Mouse (Mus musculus) CH12.LX (cell line): ENCODE data around the gene Gm10031. TPM values are rescaled to one million over a fixed set of nuclear protein-coding genes. Genes with fewer than 3 reads are reported as not detected.

ENCODE experiments used
- DNase-seq: peaks from one replicate; pipeline ENCODE4 v3.0.0-alpha.2; 2013; ENCODE audit errors: extremely low read depth
- H3K27ac ChIP-seq: 2 replicates; pipeline ENCODE4 v1.5.1; 2012; ENCODE audit warnings: low read depth, mild to moderate bottlenecking, control low read depth, moderate library complexity; ENCODE audit not compliant: insufficient read depth
- H3K27me3 ChIP-seq: replicated peaks from 2 replicates; pipeline ENCODE3; 2012; ENCODE audit warnings: inconsistent platforms
- H3K36me3 ChIP-seq, 2 experiments: replicated peaks in 1 of 2; 2 replicates each; pipeline versions ENCODE3 to v1.6.1; 2012; ENCODE audit warnings: inconsistent platforms in 1 of 2, low read length in 1 of 2, mild to moderate bottlenecking in 1 of 2, mixed read lengths in 1 of 2, moderate library complexity in 1 of 2; ENCODE audit not compliant: control insufficient read depth in 1 of 2, insufficient read depth in 1 of 2
- H3K4me1 ChIP-seq, 2 experiments: 2 replicates each; pipeline ENCODE4 v1.6.1; 2012; ENCODE audit warnings: inconsistent platforms in 1 of 2, moderate library complexity in 1 of 2; ENCODE audit not compliant: insufficient read depth in 2 of 2, control insufficient read depth in 1 of 2
- H3K4me2 ChIP-seq: 2 replicates; pipeline ENCODE4 v1.6.1; 2012; ENCODE audit warnings: low read depth, mild to moderate bottlenecking, control low read depth; ENCODE audit not compliant: poor library complexity, insufficient read depth, severe bottlenecking
- H3K4me3 ChIP-seq, 3 experiments: fragments of 150-350 bp in 1 of 3; sonication (generic) in 1 of 3; replicated peaks in 1 of 3; 2 replicates each; pipeline versions ENCODE3 to v1.5.1; 2011 to 2012; ENCODE audit warnings: low read depth in 2 of 3, low read length in 2 of 3, mild to moderate bottlenecking in 2 of 3, moderate library complexity in 2 of 3, control low read depth in 1 of 3, improper control_type of control experiment in 1 of 3, inconsistent platforms in 1 of 3, mixed read lengths in 1 of 3; ENCODE audit not compliant: poor library complexity in 1 of 3
- H3K79me2 ChIP-seq: replicated peaks from 2 replicates; pipeline ENCODE4 v1.6.1; 2012; ENCODE audit warnings: mild to moderate bottlenecking, moderate library complexity; ENCODE audit not compliant: control insufficient read depth, poor library complexity, insufficient read depth, severe bottlenecking; ENCODE audit errors: extremely low read depth
- H3K9ac ChIP-seq: 2 replicates; pipeline ENCODE4 v1.6.1; 2012; ENCODE audit warnings: low read depth, mild to moderate bottlenecking, control low read depth, moderate library complexity; ENCODE audit not compliant: insufficient read depth
- H3K9me3 ChIP-seq: replicated peaks from 2 replicates; pipeline ENCODE3; 2012; ENCODE audit warnings: low read length, inconsistent platforms, mixed read lengths
- CHD2 ChIP-seq: IDR thresholded peaks from 2 replicates; pipeline ENCODE4 v1.6.1; 2011; ENCODE audit warnings: low read length, improper control_type of control experiment
- CTCF ChIP-seq, 2 experiments: IDR thresholded peaks in 1 of 2; conservative IDR thresholded peaks in 1 of 2; 2 replicates each; pipeline ENCODE4 v1.5.1; 2011 to 2012; ENCODE audit warnings: low read depth in 2 of 2, low read length in 2 of 2, improper control_type of control experiment in 1 of 2, inconsistent platforms in 1 of 2, mild to moderate bottlenecking in 1 of 2, moderate library complexity in 1 of 2
- ELF1 ChIP-seq: IDR thresholded peaks from 2 replicates; pipeline ENCODE4 v1.6.1; 2014; ENCODE audit warnings: low read depth, mild to moderate bottlenecking, inconsistent platforms, low read length, improper control_type of control experiment
- IRF4 ChIP-seq: IDR thresholded peaks from 2 replicates; pipeline ENCODE4 v1.6.1; 2014; ENCODE audit warnings: low read depth, mild to moderate bottlenecking, inconsistent platforms, low read length, improper control_type of control experiment
- JUN ChIP-seq: IDR thresholded peaks from 2 replicates; pipeline ENCODE4 v1.6.1; 2011; ENCODE audit warnings: low read depth, mild to moderate bottlenecking, low read length, improper control_type of control experiment, moderate library complexity; ENCODE audit not compliant: insufficient read depth
- KAT2A ChIP-seq: IDR thresholded peaks from 2 replicates; pipeline ENCODE4 v1.6.1; 2012; ENCODE audit warnings: low read length, improper control_type of control experiment, inconsistent platforms; ENCODE audit not compliant: insufficient replicate concordance
- MEF2A ChIP-seq: IDR thresholded peaks from 2 replicates; pipeline ENCODE4 v1.6.1; 2014; ENCODE audit warnings: low read depth, mild to moderate bottlenecking, inconsistent platforms, low read length, improper control_type of control experiment, borderline replicate concordance
- MYC ChIP-seq: IDR thresholded peaks from 2 replicates; pipeline ENCODE4 v1.6.1; 2011; ENCODE audit warnings: low read depth, mild to moderate bottlenecking, improper control_type of control experiment, low read length
- NRF1 ChIP-seq: IDR thresholded peaks from 2 replicates; pipeline ENCODE4 v1.6.1; 2014; ENCODE audit warnings: low read depth, mild to moderate bottlenecking, inconsistent platforms, low read length, improper control_type of control experiment, moderate library complexity
- RAD21 ChIP-seq: IDR thresholded peaks from 2 replicates; pipeline ENCODE4 v1.6.1; 2011; ENCODE audit warnings: low read depth, mild to moderate bottlenecking, low read length, improper control_type of control experiment, moderate library complexity
- SIN3A ChIP-seq: IDR thresholded peaks from 2 replicates; pipeline ENCODE4 v1.6.1; 2012; ENCODE audit warnings: low read length, improper control_type of control experiment, inconsistent platforms
- SMC3 ChIP-seq: IDR thresholded peaks from 2 replicates; pipeline ENCODE4 v1.6.1; 2011; ENCODE audit warnings: low read depth, low read length, improper control_type of control experiment
- TBP ChIP-seq: conservative IDR thresholded peaks from 2 replicates; pipeline ENCODE4 v1.6.1; 2011; ENCODE audit warnings: low read depth, low read length, improper control_type of control experiment
- TCF12 ChIP-seq: IDR thresholded peaks from 2 replicates; pipeline ENCODE4 v1.6.1; 2014; ENCODE audit warnings: low read depth, mild to moderate bottlenecking, inconsistent platforms, low read length, improper control_type of control experiment
- ZKSCAN1 ChIP-seq: IDR thresholded peaks from 2 replicates; pipeline ENCODE4 v1.6.1; 2012; ENCODE audit warnings: low read depth, inconsistent platforms, low read length, improper control_type of control experiment, borderline replicate concordance
- dilution Hi-C: fragments of 300-500 bp; cut with MboI; formaldehyde crosslinking; loops from 2 replicates; pipeline ENCODE4 v1.14.3; 2020; ENCODE audit warnings: low sequenced_read_pairs; ENCODE audit not compliant: extremely low pct_unique_long_range_greater_than_20kb, extremely low pct_ligation_motif_present
- in situ Hi-C: fragments of 300-500 bp; cut with MboI; formaldehyde crosslinking; loops from 3 replicates; pipeline ENCODE4 v1.14.3; 2019; ENCODE audit warnings: low sequenced_read_pairs, low pct_ligation_motif_present, low pct_unique_long_range_greater_than_20kb, mixed read lengths
- polyA plus RNA-seq: library from polyadenylated mRNA; unstranded; fragments of >175 nt; gene quantifications from 2 replicates; pipeline ENCODE4 v1.2.1, GENCODE M21; 2012; ENCODE audit warnings: low read depth; ENCODE audit not compliant: insufficient read length
- total RNA-seq, 2 experiments: library from RNA; depleted of rRNA; stranded (reverse); fragments of 300-350 nt in 1 of 2; fragments of >200 nt in 1 of 2; gene quantifications; 2 replicates each; pipeline ENCODE4 v1.2.3; 2012 to 2014

Gm10031 gene
- total and polyA plus RNA-seq, 3 experiments: 15.2 to 44.8 (median 22.8) TPM

DNA sequence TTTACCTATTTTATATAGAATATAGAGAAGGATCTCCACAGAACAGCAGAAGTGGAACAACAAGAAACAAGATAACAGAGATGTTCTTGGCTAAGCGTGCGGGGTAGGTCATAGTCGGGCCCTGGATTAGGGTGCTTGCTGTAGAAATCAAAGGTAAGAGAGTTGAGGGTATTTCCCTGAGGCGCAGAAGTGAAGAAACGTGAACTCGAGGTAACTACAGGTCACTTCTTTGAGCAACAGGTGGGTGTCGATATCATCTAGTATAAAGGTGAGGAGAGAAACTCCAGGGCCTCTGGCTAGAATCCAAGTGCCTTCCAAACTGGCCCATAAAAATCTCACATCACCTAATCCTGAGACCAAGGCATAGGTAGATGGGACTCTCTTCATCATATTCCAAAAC, 47.3 kb upstream of the Gm10031 start:
- in situ Hi-C loops: no loop called here
- Histone ChIP-seq H3K79me2 (no peaks in the 10 kb centered on the region), H3K4me1 (peaks cover 0 to 16% of the 10 kb centered on the region in 2 experiments; a peak in 2 of 4 replicates), H3K36me3 (no peaks in the 10 kb centered on the region)
- dilution Hi-C loops: no loop called here
- TF ChIP-seq TBP: no peak
- TF ChIP-seq ZKSCAN1: no peak
- no peak for TF ChIP-seq IRF4
- no peak for TF ChIP-seq CHD2
- no peak for TF ChIP-seq SMC3
- TF ChIP-seq JUN: no peak
- TF ChIP-seq NRF1: no peak
- TF ChIP-seq SIN3A: no peak
- no peak for TF ChIP-seq KAT2A
- no peak for TF ChIP-seq MYC
- TF ChIP-seq, all 38 proteins: peak for 0
- no peak overlapping the region for H3K27ac ChIP-seq
- no peak overlapping the region for H3K9ac ChIP-seq
- DNase-seq: no peak
- H3K9me3 ChIP-seq: no peaks in the 10 kb centered on the region
- H3K27me3 ChIP-seq: no peaks in the 10 kb centered on the region
- H3K4me3 ChIP-seq: no peak overlapping the region
- no peak overlapping the region for H3K4me2 ChIP-seq

DNA sequence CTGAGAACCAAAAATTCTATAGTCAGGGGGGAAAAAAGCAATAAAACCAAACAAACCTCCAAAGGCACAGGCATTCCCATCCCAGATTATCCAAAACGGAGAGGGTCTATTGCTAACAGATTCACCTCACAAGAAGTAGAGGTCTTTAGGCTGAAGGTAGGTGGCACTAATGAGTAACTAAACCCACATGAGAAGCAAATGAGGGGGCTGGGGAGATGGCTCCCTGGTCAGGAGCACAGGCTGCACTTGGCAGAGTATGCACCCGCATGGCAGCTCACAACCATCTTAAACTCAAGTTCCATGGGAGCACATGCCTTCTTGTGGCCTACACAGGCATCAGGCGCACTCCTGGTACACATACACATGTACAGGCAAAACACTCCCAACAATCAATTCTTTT, 42.0 kb upstream of the Gm10031 start:
- in situ Hi-C loops (no loop called here), dilution Hi-C loops (no loop called here)
- Histone ChIP-seq H3K36me3 (no peaks in the 10 kb centered on the region), H3K27me3 (no peaks in the 10 kb centered on the region), H3K4me3 (no peak overlapping the region), H3K9ac (no peak overlapping the region), H3K27ac (no peak overlapping the region), H3K4me1 (no peaks in the 10 kb centered on the region), H3K4me2 (no peak overlapping the region), H3K79me2 (no peaks in the 10 kb centered on the region), H3K9me3 (no peaks in the 10 kb centered on the region)
- peak; percentile 11 for DNase-seq
- no peak for TF ChIP-seq TBP
- 0 out of 2 replicates have a peak, but pooled peaks have one; percentile 15 for TF ChIP-seq SMC3
- peak; percentile 8 for TF ChIP-seq RAD21
- peak in 1 of 2 experiments; percentile 36; a peak in 2 of 4 replicates for TF ChIP-seq CTCF (conservative IDR thresholded peaks at IDR 0.05 in 1 of 2, IDR thresholded peaks at IDR 0.05 in 1 of 2; ENCODE audit: low read depth in 2 of 2, low read length in 2 of 2)
- TF ChIP-seq MYC: no peak
- no peak for TF ChIP-seq SIN3A
- no peak for TF ChIP-seq NRF1
- TF ChIP-seq TCF12: no peak
- TF ChIP-seq MEF2A: no peak

DNA sequence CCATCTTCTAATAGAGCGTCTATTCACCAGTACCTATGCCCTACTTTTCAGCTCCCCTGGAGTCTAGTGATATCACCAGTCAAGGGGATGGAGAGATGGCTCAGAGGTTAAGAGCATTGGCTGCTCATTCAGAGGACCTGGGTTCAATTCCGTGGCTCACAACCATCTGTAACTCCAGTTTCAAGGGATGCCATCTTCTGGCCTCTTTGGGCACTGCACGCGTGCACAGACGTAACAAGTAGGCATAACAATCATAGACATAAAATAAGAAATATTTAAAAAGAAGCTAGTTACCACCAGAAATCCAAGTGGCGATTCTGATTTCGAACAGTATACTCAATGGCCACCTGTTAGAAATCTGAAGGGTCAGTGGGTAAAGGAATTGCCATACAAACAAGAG, 36.3 kb upstream of the Gm10031 start:
- Histone ChIP-seq H3K36me3 (no peaks in the 10 kb centered on the region), H3K4me3 (no peak overlapping the region), H3K4me1 (peaks cover 0 to 3% of the 10 kb centered on the region in 2 experiments; a peak in 1 of 4 replicates), H3K79me2 (no peaks in the 10 kb centered on the region), H3K4me2 (no peak overlapping the region), H3K27me3 (no peaks in the 10 kb centered on the region), H3K9me3 (no peaks in the 10 kb centered on the region), H3K27ac (no peak overlapping the region), H3K9ac (no peak overlapping the region)
- dilution Hi-C loops (no loop called here), in situ Hi-C loops (no loop called here)
- DNase-seq: no peak
- TF ChIP-seq SMC3 (peak; percentile 56), CTCF (conservative IDR thresholded peaks at IDR 0.05 in 1 of 2, IDR thresholded peaks at IDR 0.05 in 1 of 2; ENCODE audit: low read depth in 2 of 2, low read length in 2 of 2) (peak in 1 of 2 experiments; percentile 47; a peak in 1 of 4 replicates), ELF1 (no peak), RAD21 (peak; percentile 8)
- TF ChIP-seq, all 38 proteins: peak for 3
